In the genomic region with DNA sequence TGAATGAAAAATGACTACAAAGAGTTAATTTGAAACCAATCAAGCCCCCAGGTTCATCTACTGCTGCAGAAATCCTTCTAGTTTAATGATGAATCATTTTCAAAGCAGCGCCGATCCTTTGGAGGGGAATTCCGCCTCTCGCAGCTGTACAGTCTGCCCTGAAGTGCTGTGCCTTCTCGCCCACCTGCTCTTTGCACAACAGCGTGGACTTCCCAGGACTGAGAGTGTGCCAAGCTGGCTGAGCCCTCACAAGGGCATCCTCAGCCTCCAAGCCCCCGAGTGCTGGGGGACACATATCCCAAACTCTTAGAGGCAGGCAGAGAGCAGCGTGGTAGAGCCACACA, we compare ENCODE assay signal across 9 mouse cellular contexts.
A peak's percentile ranks its signal among the peaks of the same experiment; 100 is the strongest.
DNase-seq lines count a peak whose midpoint lies in the region; ATAC-seq and TF ChIP-seq lines count a peak whose summit lies in the region.
"Had no signal": no experiment of that assay in that cellular context is flagged by ENCODE, and none has a peak within 500 bp of the region (broad histone marks: within the 10 kb centered on the region; RNA-seq: fewer than 3 reads in every experiment).

No protein-coding gene starts in this region.

- TF ChIP-seq POLR2A in limb, embryonic 14.5 days (IDR thresholded peaks at IDR 0.05; ENCODE audit: borderline replicate concordance, extremely low read depth, insufficient read depth, insufficient read length) = no peak

- WGBS in lung, postnatal 0 days = 36% methylated on average over 8 of the region's 8 CpGs
- 12% methylated on average over 8 of the region's 8 CpGs for WGBS in forebrain, embryonic 15.5 days
- WGBS in limb, embryonic 14.5 days = 15% methylated on average over 8 of the region's 8 CpGs

- TF ChIP-seq EP300 in lung, postnatal 0 days (IDR thresholded peaks at IDR 0.05) = no peak

- H3K9ac ChIP-seq in lung, postnatal 0 days (replicated peaks; ENCODE audit: low read depth) = no peak overlapping the region
- no peak overlapping the region for H3K9ac ChIP-seq in forebrain, embryonic 15.5 days (replicated peaks)
- H3K9ac ChIP-seq in limb, embryonic 14.5 days (ENCODE audit: low read depth, low read length, severe bottlenecking) = 0 out of 2 replicates have a peak overlapping the region, but pooled peaks have one; percentile 34

- no peak for TF ChIP-seq CTCF in lung, postnatal 0 days (IDR thresholded peaks at IDR 0.05)

- peak overlapping the region; percentile 32 for H3K4me2 ChIP-seq in lung, postnatal 0 days (replicated peaks; ENCODE audit: low read depth, low read length)
- peak overlapping the region; percentile 45 for H3K4me2 ChIP-seq in forebrain, embryonic 15.5 days (replicated peaks)
- peak overlapping the region; percentile 42 for H3K4me2 ChIP-seq in limb, embryonic 14.5 days (replicated peaks; ENCODE audit: low read depth, low read length, severe bottlenecking)

- no peak overlapping the region; the same call in 1 of the 2 replicates for H3K4me3 ChIP-seq in lung, postnatal 0 days (ENCODE audit: low read depth, low read length)
- H3K4me3 ChIP-seq in forebrain, embryonic 15.5 days = peak overlapping the region; percentile 24
- peak overlapping the region; percentile 22 for H3K4me3 ChIP-seq in limb, embryonic 14.5 days (replicated peaks; ENCODE audit: low read length)

- DNase-seq in lung, postnatal 0 days (ENCODE audit: low spot score) = no peak
- no peak for DNase-seq in lung, postnatal 25 days (ENCODE audit: low spot score)
- DNase-seq in limb, embryonic 14.5 days (ENCODE audit: low spot score) = no peak
- no peak for DNase-seq in layer of hippocampus, adult 9-11 months
- no peak for DNase-seq in gastrocnemius, adult 18-20 months (ENCODE audit: low spot score)
- no peak for DNase-seq in adrenal gland, postnatal 4 days (ENCODE audit: low spot score in 2 of 2)
- DNase-seq: cerebellum, adult 8-10 months; right cerebral cortex, adult 18-20 months had no signal

- no peaks in the 10 kb centered on the region for H3K9me3 ChIP-seq in lung, postnatal 0 days (ENCODE audit: low read length)
- no peaks in the 10 kb centered on the region for H3K9me3 ChIP-seq in forebrain, embryonic 15.5 days
- H3K9me3 ChIP-seq in limb, embryonic 14.5 days (ENCODE audit: control insufficient read depth, low read length) = no peaks in the 10 kb centered on the region

- H3K36me3 ChIP-seq in lung, postnatal 0 days (ENCODE audit: insufficient read depth, low read length) = no peaks in the 10 kb centered on the region
- no peaks in the 10 kb centered on the region for H3K36me3 ChIP-seq in forebrain, embryonic 15.5 days
- no peaks in the 10 kb centered on the region for H3K36me3 ChIP-seq in limb, embryonic 14.5 days (ENCODE audit: control insufficient read depth, insufficient read depth, low read length)

- H3K4me1 ChIP-seq in lung, postnatal 0 days (ENCODE audit: insufficient read depth, low read depth, low read length) = no peaks in the 10 kb centered on the region
- H3K4me1 ChIP-seq in forebrain, embryonic 15.5 days = peaks cover 21% of the 10 kb centered on the region
- H3K4me1 ChIP-seq in limb, embryonic 14.5 days (ENCODE audit: control insufficient read depth, insufficient read depth, low read length) = peaks cover 10% of the 10 kb centered on the region; the same call in 1 of the 2 replicates

- no peak for ATAC-seq in lung, postnatal 0 days
- 0 out of 2 replicates have a peak, but pooled peaks have one; percentile 45 for ATAC-seq in forebrain, embryonic 15.5 days (replicated peaks)
- no peak for ATAC-seq in limb, embryonic 14.5 days (ENCODE audit: low FRiP score, low read depth)

- no peak overlapping the region for H3K27ac ChIP-seq in lung, postnatal 0 days (ENCODE audit: low read length)
- H3K27ac ChIP-seq in forebrain, embryonic 15.5 days (replicated peaks) = no peak overlapping the region
- no peak overlapping the region for H3K27ac ChIP-seq in limb, embryonic 14.5 days (replicated peaks; ENCODE audit: low read depth, low read length)

- no peaks in the 10 kb centered on the region for H3K27me3 ChIP-seq in lung, postnatal 0 days (replicated peaks; ENCODE audit: insufficient read depth, low read length)
- H3K27me3 ChIP-seq in forebrain, embryonic 15.5 days = no peaks in the 10 kb centered on the region
- H3K27me3 ChIP-seq in limb, embryonic 14.5 days (ENCODE audit: control insufficient read depth, insufficient read depth, low read length) = no peaks in the 10 kb centered on the region
